Mouse (Mus musculus): ENCODE data around the gene Atxn7.
"Not testable (repeated sequence)": the region's sequence is repeated elsewhere in the genome, so short reads cannot be mapped to it uniquely, and the experiment has no call there.

Atxn7 gene

DNA sequence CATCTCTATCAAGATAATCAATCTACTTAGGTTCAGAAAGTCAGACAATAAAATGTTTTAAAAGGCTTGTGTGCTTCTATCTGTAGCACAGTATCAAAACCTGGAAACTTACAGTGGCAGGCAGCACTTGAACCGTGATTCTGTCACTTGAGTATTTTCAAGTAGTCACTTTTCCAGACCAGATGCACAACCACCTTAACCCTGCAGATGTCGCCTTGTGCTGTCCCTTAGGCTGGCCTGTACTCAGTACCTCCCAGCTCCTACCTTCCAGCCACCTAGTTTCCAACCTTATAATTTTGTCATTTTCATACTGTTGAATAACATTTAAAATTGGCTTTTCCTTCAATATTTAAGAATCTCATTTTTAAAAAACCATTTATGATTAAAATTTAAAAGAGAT, 20.9 kb downstream of the Atxn7 start:
- no peak for DNase-seq (ENCODE audit: low spot score)

DNA sequence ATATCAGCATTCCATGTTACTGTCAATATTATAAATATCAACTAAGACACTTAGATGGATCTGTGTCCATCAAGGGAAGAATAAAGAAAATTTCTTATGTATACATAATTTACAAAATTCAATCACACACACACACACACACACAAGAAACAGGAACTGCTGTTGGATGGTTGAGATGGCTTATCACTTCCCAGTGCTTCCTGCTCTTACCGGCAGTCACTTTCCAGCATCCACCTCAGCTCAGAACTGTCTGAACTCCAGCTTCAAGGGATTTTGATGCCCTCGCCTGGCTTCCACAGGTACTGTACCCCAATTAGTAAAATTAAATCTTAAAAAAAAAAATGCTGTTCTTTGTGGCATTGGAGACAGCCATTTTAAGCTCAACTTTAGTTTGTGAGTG, 27.2 kb downstream of the Atxn7 start:
- no peak for DNase-seq (ENCODE audit: low spot score)

DNA sequence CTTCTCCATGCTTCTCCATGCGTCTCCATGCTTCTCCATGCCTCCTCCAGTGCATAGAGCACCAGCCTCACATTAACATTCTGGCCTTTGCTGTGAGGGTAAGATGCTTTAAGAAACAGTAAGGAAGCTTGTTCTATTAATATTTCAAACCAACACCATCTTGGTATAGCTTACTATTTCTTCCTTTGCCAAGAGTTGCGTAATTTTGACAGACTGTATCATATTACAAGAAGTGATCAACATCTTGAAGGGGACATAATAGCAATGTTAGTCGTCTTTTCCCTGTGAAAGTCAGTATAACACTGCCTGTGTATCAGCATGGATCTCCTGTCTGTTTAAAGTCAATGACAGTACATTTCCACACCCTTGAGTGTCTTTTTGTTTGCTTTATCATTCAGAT, 29.5 kb downstream of the Atxn7 start:
- DNase-seq (ENCODE audit: low spot score) = no peak

DNA sequence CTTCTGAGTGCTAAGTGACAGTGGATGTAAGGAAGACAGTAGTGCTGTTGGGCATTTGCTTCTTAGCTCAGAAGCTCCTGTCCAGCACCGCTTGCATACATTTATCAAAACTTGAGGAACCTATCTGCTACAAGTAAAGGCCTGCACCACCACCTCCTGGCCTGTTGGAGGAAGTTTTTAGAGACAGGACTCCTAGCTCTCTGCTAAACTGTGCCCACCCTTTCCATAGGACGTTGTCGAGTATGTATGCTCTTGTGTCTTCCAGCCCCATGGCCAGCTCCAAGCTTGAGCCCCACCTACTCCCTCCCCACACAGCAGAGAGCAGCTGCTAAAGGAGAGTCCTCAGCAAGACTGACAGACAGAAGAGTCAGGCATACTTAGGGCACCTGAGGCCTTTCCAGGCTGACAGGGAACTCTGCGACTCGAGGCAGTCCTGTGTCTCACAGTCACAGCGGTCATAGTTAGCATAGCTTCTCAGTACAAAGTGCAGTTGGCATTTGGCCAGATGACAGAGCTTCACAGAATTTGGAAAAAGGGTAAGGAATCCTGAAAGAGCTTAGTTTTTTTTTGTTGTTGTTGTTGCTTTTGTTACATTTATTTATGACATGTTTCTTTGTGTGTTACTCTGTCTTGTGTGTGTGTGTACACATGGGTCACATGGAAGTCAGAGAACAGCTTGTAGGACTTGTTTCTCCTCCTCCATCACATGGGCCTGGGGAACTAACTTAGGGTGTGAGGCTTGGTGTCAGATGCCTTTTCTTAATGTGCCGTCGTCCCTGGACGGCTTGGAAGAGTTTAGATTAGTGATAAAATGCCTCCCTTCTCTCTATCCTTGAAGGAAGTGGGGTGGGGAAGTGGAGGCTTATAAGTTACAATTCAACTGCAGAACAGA, 34.2 kb downstream of the Atxn7 start:
- no peak for DNase-seq (ENCODE audit: low spot score)

DNA sequence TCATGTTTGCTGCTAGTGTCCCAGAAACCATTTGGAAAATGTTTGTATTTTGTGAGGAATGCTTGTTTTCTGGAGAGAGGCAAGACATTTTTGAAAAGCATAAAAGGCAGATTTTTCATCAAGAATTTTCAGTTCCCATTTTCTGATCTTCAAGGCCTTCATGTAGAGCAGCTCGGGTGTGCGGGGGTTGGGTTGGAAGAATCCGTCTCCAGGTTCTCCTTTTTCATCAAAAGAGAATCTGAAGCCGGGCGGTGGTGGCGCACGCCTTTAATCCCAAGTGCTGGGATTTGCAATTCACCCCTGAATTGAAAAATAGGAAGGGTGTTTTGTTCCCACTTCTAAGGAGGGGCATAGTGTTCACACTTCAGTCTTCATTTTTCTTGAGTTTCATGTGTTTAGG, 41.5 kb downstream of the Atxn7 start:
- no peak for DNase-seq (ENCODE audit: low spot score)

DNA sequence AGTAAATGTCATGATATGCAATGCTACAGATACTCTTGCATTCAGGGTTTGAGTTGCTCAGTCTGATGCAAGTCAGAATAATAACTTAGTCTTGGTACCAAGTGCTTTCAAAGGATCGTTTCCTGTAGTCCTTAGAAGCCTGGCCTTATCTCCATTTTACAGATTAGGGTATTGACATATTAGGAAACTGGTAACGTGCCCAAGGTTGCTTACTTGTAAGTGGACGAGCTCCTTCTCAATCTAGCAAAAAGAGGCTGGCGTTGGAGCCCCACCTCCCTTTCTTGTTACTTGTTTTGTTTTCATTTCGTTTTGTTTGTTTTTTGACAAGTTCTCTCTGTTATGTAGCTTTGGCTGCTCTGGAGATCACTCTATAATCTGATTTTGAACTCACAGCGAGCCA, 48.5 kb downstream of the Atxn7 start:
- no peak for DNase-seq (ENCODE audit: low spot score)

DNA sequence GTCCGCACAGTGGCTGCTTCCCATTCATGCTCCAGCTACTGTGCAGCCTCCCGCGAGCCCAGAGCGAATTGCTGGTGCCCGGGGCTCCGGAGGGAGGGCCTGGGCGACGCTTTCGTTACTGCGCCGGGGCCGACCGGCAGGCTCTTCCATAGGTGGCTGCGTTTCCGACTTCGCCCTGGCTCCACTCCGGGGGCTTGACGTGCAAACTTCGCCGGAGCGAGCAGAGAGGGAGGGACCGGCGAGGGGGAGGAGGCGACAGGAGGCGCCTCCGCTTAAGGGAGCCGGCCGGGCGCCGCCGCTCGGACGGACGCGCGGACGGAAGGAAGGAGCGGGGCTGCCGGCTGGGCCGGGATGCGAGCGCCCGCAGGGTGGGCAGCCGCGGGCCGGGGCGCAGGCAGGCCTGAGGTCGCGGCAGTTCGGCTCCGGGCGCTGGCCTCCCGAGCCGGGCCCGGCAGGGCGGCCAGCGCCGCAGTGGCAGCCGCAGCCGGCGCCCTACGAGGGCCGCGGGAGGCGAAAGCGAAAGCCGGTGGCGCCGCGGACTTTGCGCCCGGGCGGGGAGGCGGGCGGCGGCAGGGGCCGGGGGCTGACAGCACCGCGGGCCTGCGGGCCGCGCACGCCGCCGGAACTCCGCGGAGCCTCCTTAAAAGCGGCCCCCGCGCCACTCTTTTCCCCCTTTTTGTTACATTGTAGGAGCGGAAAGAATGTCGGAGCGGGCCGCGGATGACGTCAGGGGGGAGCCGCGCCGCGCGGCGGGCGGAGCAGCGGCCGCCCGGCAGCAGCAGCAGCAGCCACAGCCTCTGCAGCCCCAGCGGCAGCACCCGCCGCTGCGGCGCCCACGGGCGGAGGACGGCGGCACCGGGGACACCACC, 51.4 kb downstream of the Atxn7 start:
- peak; percentile 87 for DNase-seq (ENCODE audit: low spot score)

DNA sequence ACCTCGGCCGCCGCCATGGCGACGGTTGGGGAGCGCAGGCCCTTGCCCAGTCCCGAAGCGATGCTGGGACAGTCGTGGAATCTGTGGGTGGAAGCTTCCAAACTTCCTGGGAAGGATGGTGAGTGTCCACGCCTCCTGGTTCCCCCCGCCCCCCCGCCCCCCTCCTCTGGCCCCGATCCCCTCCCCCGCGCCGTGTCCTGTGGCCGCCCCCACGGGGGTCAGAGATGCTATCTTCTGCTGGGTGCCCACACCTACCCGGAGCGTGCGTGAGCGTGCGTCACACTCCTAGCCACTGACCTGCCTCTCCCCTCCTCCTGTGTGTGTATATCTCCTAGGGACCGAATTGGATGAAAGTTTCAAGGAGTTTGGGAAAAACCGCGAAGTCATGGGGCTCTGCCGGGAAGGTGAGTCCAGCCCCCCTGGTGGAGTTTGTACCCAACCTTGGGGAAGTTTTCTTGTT, 52.0 kb downstream of the Atxn7 start:
- DNase-seq (ENCODE audit: low spot score) = no peak

DNA sequence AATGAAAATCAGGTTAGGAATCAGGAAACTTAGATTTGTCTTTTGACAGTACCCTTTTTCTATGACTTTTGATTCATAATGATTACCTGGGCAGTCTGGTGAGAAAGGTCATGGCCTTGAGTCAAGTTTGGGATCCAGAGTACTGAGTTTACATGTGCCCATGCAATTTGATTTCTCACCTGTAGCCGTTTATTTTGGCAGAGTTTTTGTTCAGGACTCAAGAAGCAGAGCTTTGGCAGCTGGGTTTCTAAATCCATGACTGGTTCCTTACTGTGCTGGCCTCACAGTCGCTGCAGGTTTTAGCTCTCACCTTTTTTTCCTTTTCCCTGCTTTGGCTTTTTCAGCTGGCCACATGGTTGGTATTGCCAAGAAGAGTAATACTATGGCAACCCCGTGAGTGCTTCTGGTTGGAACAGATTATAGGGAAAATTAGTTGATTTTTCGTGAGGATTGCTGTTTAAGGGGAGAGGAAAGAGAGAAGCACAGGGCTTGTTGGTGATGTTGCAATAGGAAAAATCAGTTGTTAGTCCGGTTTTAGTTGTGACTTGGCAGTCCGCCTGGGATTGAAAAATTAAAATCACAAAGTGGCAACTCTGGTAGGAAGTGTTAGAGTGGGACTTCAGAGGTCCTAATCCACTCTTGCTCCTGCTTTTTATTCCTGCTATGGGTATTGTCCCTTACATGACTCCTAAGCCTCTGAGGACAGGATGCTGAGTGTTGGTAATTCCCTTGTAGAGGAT, 53.6 kb downstream of the Atxn7 start:
- no peak for DNase-seq (ENCODE audit: low spot score)

DNA sequence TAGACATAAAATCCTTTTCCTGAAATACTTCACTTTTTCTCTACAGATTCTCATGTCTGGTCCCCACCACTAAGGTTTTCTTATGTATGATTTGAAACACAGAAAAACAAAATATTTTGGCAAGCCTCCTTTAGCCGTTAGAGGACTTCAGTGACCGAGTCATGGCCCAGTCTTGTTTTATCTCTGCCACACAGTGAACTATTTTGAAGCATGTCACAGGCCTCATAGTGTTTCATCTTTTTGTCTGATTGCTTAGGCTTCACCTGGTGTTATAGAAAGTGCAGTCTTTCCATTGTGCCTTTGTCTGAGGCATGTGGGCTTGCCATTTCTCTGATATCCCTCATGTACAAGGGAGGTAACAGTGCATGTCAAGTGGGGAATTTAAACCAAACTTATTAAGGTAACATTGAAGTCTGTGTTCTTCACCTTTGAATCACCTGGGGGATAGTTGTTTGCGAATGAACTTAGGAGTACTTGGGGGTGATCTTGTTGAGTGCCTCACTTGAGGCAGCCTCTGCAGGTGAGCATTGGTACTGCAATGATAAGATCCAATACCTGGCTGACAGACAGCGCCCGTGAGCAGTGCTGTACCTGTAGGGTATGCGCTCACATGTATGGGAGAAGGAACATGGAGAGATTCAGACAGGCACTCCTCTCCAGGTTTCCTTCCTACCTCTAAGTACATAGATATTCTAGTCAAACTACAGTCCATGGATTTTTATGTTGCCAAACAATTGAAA, 58.1 kb downstream of the Atxn7 start:
- no peak for DNase-seq (ENCODE audit: low spot score)

DNA sequence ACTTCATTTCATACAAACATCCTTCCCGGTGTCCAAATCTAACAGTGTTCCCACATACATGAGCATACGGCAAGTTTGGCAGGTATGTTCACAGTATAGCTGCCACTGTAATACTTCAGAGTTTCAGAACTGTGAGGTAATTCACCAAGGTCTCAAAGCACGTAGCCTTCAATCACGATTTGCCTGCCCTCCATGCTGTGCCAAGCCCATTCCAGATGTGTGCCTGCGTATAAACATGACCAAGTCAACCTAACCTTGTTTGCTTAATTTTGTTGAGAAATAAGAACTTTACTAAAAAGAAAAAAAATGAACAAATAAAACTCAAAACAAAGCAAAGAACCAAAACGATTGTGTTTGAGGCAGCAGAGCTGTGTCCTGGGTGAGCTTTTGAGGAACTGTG, 60.0 kb downstream of the Atxn7 start:
- no peak for DNase-seq (ENCODE audit: low spot score)

DNA sequence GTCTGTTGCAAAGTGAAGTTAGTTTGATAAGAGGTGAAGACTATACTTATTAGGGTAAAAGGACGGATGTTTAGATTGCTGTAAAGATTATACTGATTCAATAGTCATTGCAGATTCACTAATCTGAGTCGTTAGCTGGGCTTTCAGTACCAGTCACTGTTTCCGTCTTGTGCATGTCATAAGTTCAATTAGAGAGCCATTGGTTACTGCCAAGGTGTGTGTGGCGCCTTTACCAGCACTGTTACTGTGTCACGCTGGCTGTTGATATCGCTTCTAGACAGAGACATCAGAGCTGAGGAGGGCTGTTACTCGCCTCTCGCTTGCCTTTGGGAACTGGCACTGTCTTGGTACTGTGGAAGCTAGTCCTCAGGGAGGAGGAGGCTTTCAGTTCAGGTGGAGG, 64.6 kb downstream of the Atxn7 start:
- DNase-seq (ENCODE audit: low spot score) = no peak

DNA sequence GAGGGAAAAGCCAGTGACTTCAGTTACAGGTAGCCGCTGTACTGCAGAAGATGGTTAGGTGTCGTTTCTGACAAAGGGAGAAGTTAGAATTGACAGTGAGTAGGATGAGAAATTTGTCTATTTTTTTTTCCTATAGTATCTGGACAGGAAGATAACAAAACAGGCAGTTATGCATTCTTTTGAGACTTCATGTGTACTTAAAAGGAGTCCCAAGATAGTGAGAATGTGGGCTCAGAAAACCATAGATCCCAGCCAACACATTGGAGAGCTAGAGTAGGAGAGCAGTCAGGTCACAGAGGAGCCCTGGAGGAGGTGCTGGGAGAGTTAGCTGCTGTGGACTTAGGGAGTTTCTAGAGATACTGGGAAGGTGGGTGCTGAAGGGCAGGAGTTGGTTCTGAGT, 69.4 kb downstream of the Atxn7 start:
- DNase-seq (ENCODE audit: low spot score) = no peak

DNA sequence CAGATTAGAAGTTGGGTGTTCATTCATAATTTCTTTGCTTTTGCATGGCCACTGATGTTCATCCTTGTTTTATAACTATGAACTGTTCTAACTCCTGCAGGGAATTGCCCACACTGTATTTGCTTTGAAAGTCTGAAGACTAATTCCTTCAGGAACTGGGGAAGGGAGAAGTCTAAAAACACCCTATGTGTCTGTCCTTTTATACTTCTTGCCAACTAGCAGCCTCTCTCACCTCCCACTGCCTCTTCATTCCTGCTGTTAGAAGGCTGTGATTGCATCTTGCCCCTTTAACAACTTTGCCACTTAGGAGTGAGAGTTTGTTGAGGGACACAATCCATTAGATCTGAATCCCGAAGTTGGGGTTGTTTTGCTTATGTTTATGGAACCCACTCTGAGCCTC, 71.6 kb downstream of the Atxn7 start:
- no peak for DNase-seq (ENCODE audit: low spot score)

DNA sequence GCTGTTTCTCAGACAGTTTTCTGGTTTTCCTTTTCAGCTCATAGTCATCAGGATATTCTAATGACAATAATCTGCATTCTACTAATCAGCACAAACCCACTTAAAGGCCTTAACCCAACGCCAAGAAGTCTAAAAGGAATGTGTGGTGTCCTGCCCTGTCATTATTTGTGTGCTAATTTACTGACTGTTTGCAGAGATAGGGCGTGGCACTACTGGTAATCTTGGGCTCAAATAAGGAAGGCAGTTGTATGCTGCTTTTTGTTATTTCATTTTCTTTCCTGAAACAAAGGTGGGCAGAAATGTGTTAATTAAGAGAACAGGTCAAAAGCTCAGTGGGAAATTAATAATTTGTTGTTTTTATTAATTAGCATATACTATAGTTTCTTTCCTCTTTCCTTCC, 75.1 kb downstream of the Atxn7 start:
- DNase-seq (ENCODE audit: low spot score) = no peak

DNA sequence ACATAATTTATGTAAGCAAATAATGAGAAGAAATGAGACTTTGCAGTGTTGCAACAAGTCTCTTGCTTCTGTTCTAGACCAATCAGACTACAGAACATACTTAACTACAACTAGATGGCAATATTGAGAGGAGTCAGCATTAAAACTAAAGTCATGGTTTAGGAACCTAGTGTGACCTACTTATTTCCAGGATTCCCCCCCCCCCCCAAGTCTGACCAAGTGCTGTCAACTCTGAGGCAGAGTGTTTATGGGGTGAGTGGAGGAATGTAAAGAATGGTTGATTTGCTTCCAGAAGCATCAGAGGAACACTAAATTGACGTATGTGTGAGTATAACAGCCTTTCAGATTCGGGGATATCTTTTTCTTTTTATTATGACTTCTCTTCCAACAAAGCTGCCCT, 77.0 kb downstream of the Atxn7 start:
- no peak for DNase-seq (ENCODE audit: low spot score)

DNA sequence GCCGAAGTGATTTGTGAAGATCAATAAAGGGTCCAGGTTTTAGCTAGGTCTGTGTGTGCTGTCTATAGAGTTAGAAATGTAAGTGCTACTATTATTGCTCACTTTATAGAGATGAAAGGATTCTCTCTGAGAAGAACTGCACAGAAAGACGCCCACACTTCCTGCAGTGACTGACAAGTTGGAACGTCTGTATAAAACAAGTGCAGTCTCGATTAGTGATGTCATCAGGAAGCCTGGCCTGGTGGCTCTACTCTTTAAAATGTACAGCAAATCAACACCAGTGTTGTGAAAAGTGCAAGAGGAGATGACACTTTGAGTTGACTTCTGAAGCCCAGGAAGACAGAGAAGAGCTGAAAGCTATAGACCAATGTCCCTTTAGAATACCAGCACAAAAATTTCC, 81.1 kb downstream of the Atxn7 start:
- no peak for DNase-seq (ENCODE audit: low spot score)

DNA sequence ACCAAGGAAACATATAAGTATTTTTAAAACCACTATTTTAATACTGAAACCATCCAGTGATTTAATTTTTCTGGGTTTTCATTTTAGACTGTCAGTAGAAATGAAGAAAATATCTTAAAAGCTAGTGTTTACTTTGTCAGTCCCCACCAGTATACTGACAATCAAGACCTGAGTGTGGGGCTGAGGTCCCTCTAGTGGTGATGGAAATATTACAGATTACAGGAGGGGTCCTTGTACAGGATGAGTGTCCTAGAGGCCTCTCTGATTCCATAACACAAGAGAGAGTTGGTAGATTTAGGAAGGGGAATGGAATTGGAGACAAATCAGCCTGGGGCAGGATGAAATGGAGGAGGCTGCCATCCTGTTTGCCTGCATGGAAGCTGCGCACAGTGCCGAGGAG, 93.1 kb downstream of the Atxn7 start:
- DNase-seq (ENCODE audit: low spot score) = no peak

DNA sequence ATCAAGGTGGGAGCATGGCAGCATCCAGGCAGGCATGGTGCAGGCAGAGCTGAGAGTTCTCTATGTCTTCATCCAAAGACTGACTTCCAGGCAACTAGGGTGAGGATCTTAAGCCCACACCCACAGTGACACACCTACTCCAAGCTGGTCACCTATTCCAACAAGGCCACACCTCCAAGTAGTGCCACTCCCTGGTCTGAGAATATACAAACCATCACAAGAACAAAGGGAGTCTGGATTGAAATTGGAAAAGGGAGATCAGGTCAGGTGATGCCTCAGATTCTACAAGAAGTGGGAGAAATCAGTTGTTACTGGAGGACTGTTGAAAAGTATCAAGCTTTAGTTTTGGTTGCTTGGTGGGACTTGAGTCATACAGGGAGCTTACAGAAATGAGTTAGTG, 98.4 kb downstream of the Atxn7 start:
- DNase-seq (ENCODE audit: low spot score) = not testable (repeated sequence)

DNA sequence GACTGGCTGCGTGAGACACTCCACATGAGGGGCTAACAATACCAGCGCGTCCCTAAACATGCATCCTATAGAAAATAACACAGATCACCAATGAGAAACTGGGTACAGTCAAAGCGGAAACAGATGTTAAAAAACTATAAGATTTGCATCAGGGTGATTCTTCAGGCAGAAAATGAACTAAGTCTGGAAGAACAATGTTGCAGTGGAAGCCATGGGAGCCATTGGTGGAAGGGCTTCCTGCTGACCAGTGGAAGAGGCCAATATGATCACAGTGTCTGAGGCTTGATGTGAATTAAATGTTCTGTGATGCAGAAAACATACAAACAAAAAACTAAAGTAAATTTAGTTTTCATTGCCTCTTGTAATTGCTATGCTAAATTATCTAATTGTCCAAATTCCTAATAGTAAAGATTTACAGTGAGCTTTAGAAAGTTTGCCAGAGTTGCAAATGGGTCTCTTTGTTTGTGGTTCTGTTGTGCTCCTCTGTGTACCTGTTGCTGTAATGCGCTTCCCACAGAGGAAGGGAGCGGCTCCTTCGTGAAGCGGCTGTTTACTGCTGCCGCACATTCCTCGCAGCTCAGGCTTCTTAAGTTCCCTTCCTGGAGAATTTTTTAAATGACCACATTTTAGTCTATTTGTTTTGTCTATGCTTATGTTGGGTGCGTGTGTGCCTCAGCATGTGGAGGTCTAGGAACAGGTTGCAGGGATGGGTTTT, 101.4 kb downstream of the Atxn7 start:
- no peak for DNase-seq (ENCODE audit: low spot score)

DNA sequence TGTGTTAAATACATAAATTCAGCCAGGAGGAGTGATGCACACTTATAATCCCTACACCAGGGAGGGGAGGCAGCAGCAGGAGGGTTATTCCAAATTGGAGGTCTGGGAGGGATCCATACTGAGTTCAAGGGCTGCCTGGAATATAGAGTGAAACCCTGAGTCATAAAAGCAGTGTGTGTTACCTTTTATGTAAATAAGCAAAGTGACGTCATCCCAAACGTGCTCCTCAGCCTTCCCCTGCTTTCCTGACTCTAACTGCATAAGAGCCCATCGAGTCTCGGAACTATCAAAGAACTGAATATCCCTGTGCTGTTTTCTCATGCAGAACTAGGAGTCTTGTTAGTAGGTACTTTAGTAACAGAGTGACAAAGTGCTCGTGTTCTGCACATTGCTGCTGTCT, 102.1 kb downstream of the Atxn7 start:
- no peak for DNase-seq (ENCODE audit: low spot score)
